In the genomic region with DNA sequence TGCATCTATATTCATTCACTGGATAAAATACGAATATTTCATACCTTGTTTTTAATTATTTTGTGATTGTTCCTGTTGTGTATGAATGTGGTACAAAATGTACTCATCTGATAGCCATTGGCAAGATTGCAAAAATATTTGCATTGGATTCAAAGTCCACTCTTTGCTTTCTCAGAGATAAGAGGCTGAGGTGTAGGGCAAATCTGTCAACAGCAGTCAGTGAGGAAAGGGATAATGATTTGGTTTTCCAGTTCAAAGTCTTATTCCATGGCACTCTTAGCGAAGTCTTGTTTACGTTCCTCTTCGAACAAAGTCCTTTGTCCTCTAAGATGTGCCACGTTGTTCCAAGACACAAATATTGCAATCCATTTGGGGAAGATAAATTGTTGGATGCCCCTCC, we compare ENCODE assay signal across 17 mouse cellular contexts.
"Had no signal": no experiment of that assay in that cellular context is flagged by ENCODE, and none has a peak within 500 bp of the region (broad histone marks: within the 10 kb centered on the region; RNA-seq: fewer than 3 reads in every experiment).

No protein-coding gene starts in this region.

- H3K9me3 ChIP-seq: lung, embryonic 15.5 days; megakaryocyte, embryonic 14.5 days; midbrain, embryonic 13.5 days; midbrain, embryonic 15.5 days; neural tube, embryonic 12.5 days; stomach, embryonic 15.5 days had no signal

- H3K27ac ChIP-seq: lung, embryonic 15.5 days; macrophage; midbrain, embryonic 13.5 days; midbrain, embryonic 15.5 days; neural tube, embryonic 12.5 days; stomach, embryonic 15.5 days had no signal

- H3K27me3 ChIP-seq: lung, embryonic 15.5 days; megakaryocyte, embryonic 14.5 days; midbrain, embryonic 13.5 days; midbrain, embryonic 15.5 days; neural tube, embryonic 12.5 days; stomach, embryonic 15.5 days had no signal

- DNase-seq: lung, adult 2 months; lung, postnatal 14 days; lung, postnatal 36 days; right cerebral cortex, postnatal 14 days; spleen, adult 18-20 months; thymus, adult 18-20 months; thymus, postnatal 14 days; thymus, postnatal 36 days had no signal

- H3K4me2 ChIP-seq: lung, embryonic 15.5 days; midbrain, embryonic 11.5 days; midbrain, embryonic 13.5 days; midbrain, embryonic 15.5 days; neural tube, embryonic 12.5 days; stomach, embryonic 15.5 days had no signal

- H3K4me1 ChIP-seq: lung, embryonic 15.5 days; megakaryocyte, embryonic 14.5 days; midbrain, embryonic 13.5 days; midbrain, embryonic 15.5 days; neural tube, embryonic 12.5 days; stomach, embryonic 15.5 days had no signal

- H3K4me3 ChIP-seq: lung, embryonic 15.5 days; megakaryocyte, embryonic 14.5 days; midbrain, embryonic 13.5 days; midbrain, embryonic 15.5 days; neural tube, embryonic 12.5 days; stomach, embryonic 15.5 days had no signal

- H3K9ac ChIP-seq: lung, embryonic 15.5 days; midbrain, embryonic 13.5 days; midbrain, embryonic 15.5 days; neural tube, embryonic 12.5 days; stomach, embryonic 15.5 days had no signal

- ATAC-seq: lung, postnatal 0 days; midbrain, embryonic 13.5 days; midbrain, embryonic 15.5 days had no signal

- H3K36me3 ChIP-seq: lung, embryonic 15.5 days; midbrain, embryonic 13.5 days; midbrain, embryonic 15.5 days; neural tube, embryonic 12.5 days; stomach, embryonic 15.5 days had no signal
